Mouse (Mus musculus): ENCODE measurements around the gene Med11.

The Med11 gene

DNA sequence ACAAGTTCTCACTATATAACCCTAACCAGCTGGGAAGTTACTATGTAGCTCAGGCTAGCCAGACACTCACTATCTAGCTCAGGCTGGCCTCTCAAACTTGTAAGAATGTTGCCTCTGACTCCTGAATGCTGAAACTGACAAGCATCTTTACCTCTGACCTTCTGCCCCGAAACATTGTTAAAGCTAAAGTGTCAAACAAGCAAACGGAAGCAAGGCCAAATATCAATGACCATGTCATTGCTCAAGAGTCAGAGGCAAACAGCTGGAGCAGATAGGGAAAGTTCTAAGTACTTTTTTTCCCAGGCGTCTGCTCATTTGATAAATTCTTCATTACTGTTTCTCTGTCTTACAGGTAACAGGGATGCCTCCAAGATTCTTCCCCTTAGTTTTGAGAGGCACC, 50.3 kb downstream of the Med11 start:
- DNase-seq (ENCODE audit: low spot score in 2 of 2) = no peak

Measured in spleen, postnatal 36 days (tissue).